Mouse (Mus musculus) MEL (cell line): Measurements from ENCODE around the gene Kcnb1. TPM values are rescaled to one million over a fixed set of nuclear protein-coding genes. Genes with fewer than 3 reads are reported as not detected.

ENCODE experiments used
- DNase-seq: peaks from one replicate; pipeline ENCODE4 v3.0.0; 2011; ENCODE audit warnings: low read depth, low spot score
- H3K27ac ChIP-seq: 2 replicates; pipeline ENCODE4 v1.5.1; 2012; ENCODE audit warnings: low read depth, mild to moderate bottlenecking, control low read depth, low read length, moderate library complexity; ENCODE audit not compliant: control insufficient read depth
- H3K27me3 ChIP-seq, 2 experiments: fragments of 150-350 bp in 1 of 2; sonication (generic) in 1 of 2; 2 replicates each; pipeline ENCODE4 v1.6.1; 2012; ENCODE audit warnings: low read length in 2 of 2, mild to moderate bottlenecking in 2 of 2, improper control_type of control experiment in 1 of 2, moderate library complexity in 1 of 2; ENCODE audit not compliant: insufficient read depth in 2 of 2, control insufficient read depth in 1 of 2
- H3K36me3 ChIP-seq, 2 experiments: 2 replicates each; pipeline ENCODE4 v1.6.1; 2012 to 2014; ENCODE audit warnings: low read length in 2 of 2, improper control_type of control experiment in 1 of 2, inconsistent platforms in 1 of 2, mild to moderate bottlenecking in 1 of 2; ENCODE audit not compliant: insufficient read depth in 2 of 2, control insufficient read depth in 1 of 2
- H3K4me1 ChIP-seq, 2 experiments: fragments of 150-350 bp in 1 of 2; sonication (generic) in 1 of 2; 2 replicates each; pipeline ENCODE4 v1.6.1; 2012; ENCODE audit warnings: low read length in 2 of 2, improper control_type of control experiment in 1 of 2, mild to moderate bottlenecking in 1 of 2; ENCODE audit not compliant: insufficient read depth in 2 of 2, control insufficient read depth in 1 of 2
- H3K4me3 ChIP-seq, 2 experiments: fragments of 150-350 bp in 1 of 2; sonication (generic) in 1 of 2; 2 replicates each; pipeline ENCODE4 v1.5.1; 2012; ENCODE audit warnings: low read depth in 2 of 2, low read length in 2 of 2, mild to moderate bottlenecking in 2 of 2, moderate library complexity in 2 of 2, control low read depth in 1 of 2, improper control_type of control experiment in 1 of 2; ENCODE audit not compliant: control insufficient read depth in 1 of 2, insufficient read depth in 1 of 2
- H3K79me2 ChIP-seq: 2 replicates; pipeline ENCODE4 v1.6.1; 2012; ENCODE audit warnings: mild to moderate bottlenecking, low read length, moderate library complexity; ENCODE audit not compliant: control insufficient read depth, poor library complexity, insufficient read depth
- H3K9ac ChIP-seq: 2 replicates; pipeline ENCODE4 v1.6.1; 2012; ENCODE audit warnings: low read depth, mild to moderate bottlenecking, control low read depth, low read length, moderate library complexity; ENCODE audit not compliant: control insufficient read depth, poor library complexity, severe bottlenecking
- H3K9me3 ChIP-seq: fragments of 150-350 bp; sonication (generic); replicated peaks from 2 replicates; pipeline ENCODE4 v1.6.1; 2012; ENCODE audit warnings: mild to moderate bottlenecking, low read length, improper control_type of control experiment, moderate library complexity; ENCODE audit not compliant: insufficient read depth
- CTCF ChIP-seq, 3 experiments: IDR thresholded peaks in 2 of 3; conservative IDR thresholded peaks in 1 of 3; 2 replicates each; pipeline ENCODE4 v1.5.1; 2011 to 2012; ENCODE audit warnings: low read length in 3 of 3, low read depth in 2 of 3, mild to moderate bottlenecking in 2 of 3, improper control_type of control experiment in 1 of 3, inconsistent platforms in 1 of 3, mixed read lengths in 1 of 3, moderate library complexity in 1 of 3; ENCODE audit not compliant: control insufficient read depth in 1 of 3, insufficient read depth in 1 of 3, poor library complexity in 1 of 3, severe bottlenecking in 1 of 3
- E2F4 ChIP-seq: IDR thresholded peaks from 2 replicates; pipeline ENCODE4 v1.6.1; 2011; ENCODE audit warnings: low read depth, low read length, improper control_type of control experiment, borderline replicate concordance
- EP300 ChIP-seq, 2 experiments: IDR thresholded peaks; 2 replicates each; pipeline ENCODE4 v1.6.1; 2011; ENCODE audit warnings: improper control_type of control experiment in 2 of 2, low read length in 2 of 2, low read depth in 1 of 2, mild to moderate bottlenecking in 1 of 2
- ETS1 ChIP-seq: IDR thresholded peaks from 2 replicates; pipeline ENCODE4 v1.6.1; 2012; ENCODE audit warnings: low read depth, mild to moderate bottlenecking, inconsistent platforms, low read length, improper control_type of control experiment, moderate library complexity
- GATA1 ChIP-seq: IDR thresholded peaks from 2 replicates; pipeline ENCODE4 v1.6.1; 2011; ENCODE audit warnings: low read depth, low read length, improper control_type of control experiment
- HCFC1 ChIP-seq: IDR thresholded peaks from 2 replicates; pipeline ENCODE4 v1.6.1; 2012; ENCODE audit warnings: low read depth, mild to moderate bottlenecking, inconsistent platforms, low read length, improper control_type of control experiment, moderate library complexity
- JUND ChIP-seq: IDR thresholded peaks from 2 replicates; pipeline ENCODE4 v1.6.1; 2011; ENCODE audit warnings: low read depth, mild to moderate bottlenecking, improper control_type of control experiment, low read length
- KAT2A ChIP-seq: conservative IDR thresholded peaks from 2 replicates; pipeline ENCODE4 v1.6.1; 2012; ENCODE audit warnings: low read depth, low read length, improper control_type of control experiment, inconsistent platforms
- MAX ChIP-seq: IDR thresholded peaks from 2 replicates; pipeline ENCODE4 v1.6.1; 2011; ENCODE audit warnings: low read length, improper control_type of control experiment
- MXI1 ChIP-seq: IDR thresholded peaks from 2 replicates; pipeline ENCODE4 v1.6.1; 2011; ENCODE audit warnings: mild to moderate bottlenecking, low read depth, low read length, improper control_type of control experiment
- MYB ChIP-seq: IDR thresholded peaks from 2 replicates; pipeline ENCODE4 v1.6.1; 2011; ENCODE audit warnings: mild to moderate bottlenecking, low read depth, low read length, improper control_type of control experiment
- MYC ChIP-seq: IDR thresholded peaks from 2 replicates; pipeline ENCODE4 v1.6.1; 2011; ENCODE audit warnings: low read depth, mild to moderate bottlenecking, low read length, improper control_type of control experiment, moderate library complexity
- NELFE ChIP-seq: IDR thresholded peaks from 2 replicates; pipeline ENCODE4 v1.6.1; 2011; ENCODE audit warnings: low read depth, low read length, improper control_type of control experiment
- NRF1 ChIP-seq: IDR thresholded peaks from 2 replicates; pipeline ENCODE4 v1.6.1; 2014; ENCODE audit warnings: low read depth, mild to moderate bottlenecking, inconsistent platforms, low read length, improper control_type of control experiment, moderate library complexity; ENCODE audit not compliant: poor library complexity, insufficient read depth, severe bottlenecking
- POLR2A ChIP-seq, 2 experiments: IDR thresholded peaks; 2 replicates each; pipeline ENCODE4 v1.6.1; 2011 to 2012; ENCODE audit warnings: low read length in 2 of 2, mild to moderate bottlenecking in 2 of 2, control low read depth in 1 of 2, improper control_type of control experiment in 1 of 2, low read depth in 1 of 2, moderate library complexity in 1 of 2; ENCODE audit not compliant: control insufficient read depth in 1 of 2, insufficient read depth in 1 of 2, poor library complexity in 1 of 2
- POLR2AphosphoS5 ChIP-seq: IDR thresholded peaks from 2 replicates; pipeline ENCODE4 v1.6.1; 2012; ENCODE audit warnings: low read depth, borderline replicate concordance, mild to moderate bottlenecking, inconsistent platforms, low read length, moderate library complexity, mixed read lengths
- RAD21 ChIP-seq: IDR thresholded peaks from 2 replicates; pipeline ENCODE4 v1.6.1; 2011; ENCODE audit warnings: mild to moderate bottlenecking, low read depth, low read length, improper control_type of control experiment
- SIN3A ChIP-seq: IDR thresholded peaks from 2 replicates; pipeline ENCODE4 v1.6.1; 2012; ENCODE audit warnings: low read length, improper control_type of control experiment, inconsistent platforms
- SMC3 ChIP-seq: IDR thresholded peaks from 2 replicates; pipeline ENCODE4 v1.6.1; 2011; ENCODE audit warnings: low read depth, low read length, improper control_type of control experiment
- TBP ChIP-seq: IDR thresholded peaks from 2 replicates; pipeline ENCODE4 v1.8.0; 2011; ENCODE audit warnings: low read depth, low read length, improper control_type of control experiment
- UBTF ChIP-seq: IDR thresholded peaks from 2 replicates; pipeline ENCODE4 v1.6.1; 2012; ENCODE audit warnings: low read depth, mild to moderate bottlenecking, inconsistent platforms, low read length, improper control_type of control experiment, moderate library complexity, borderline replicate concordance; ENCODE audit not compliant: insufficient read depth
- ZC3H11A ChIP-seq: IDR thresholded peaks from 2 replicates; pipeline ENCODE4 v1.6.1; 2012; ENCODE audit warnings: low read depth, mild to moderate bottlenecking, inconsistent platforms, low read length, improper control_type of control experiment
- ZMIZ1 ChIP-seq: IDR thresholded peaks from 2 replicates; pipeline ENCODE4 v1.6.1; 2012; ENCODE audit warnings: low read depth, mild to moderate bottlenecking, inconsistent platforms, low read length, improper control_type of control experiment, moderate library complexity
- polyA plus RNA-seq, 2 experiments: library from polyadenylated mRNA; stranded (reverse) in 1 of 2; unstranded in 1 of 2; fragments of >175 nt in 1 of 2; fragments of >200 nt in 1 of 2; gene quantifications; 2 replicates each; pipeline versions ENCODE4 v1.2.1 to v1.2.4; 2012; ENCODE audit warnings: low replicate concordance in 2 of 2, low read depth in 1 of 2; ENCODE audit not compliant: insufficient read length in 2 of 2, insufficient read depth in 1 of 2, missing spikeins in 1 of 2
- total RNA-seq: library from RNA; depleted of rRNA; stranded (reverse); fragments of 300-350 nt; gene quantifications from 2 replicates; pipeline ENCODE4 v1.2.3, GENCODE M21; 2012

Kcnb1 gene
- total and polyA plus RNA-seq, 3 experiments: 0.39 to 3.6 TPM; not detected in 1

DNA sequence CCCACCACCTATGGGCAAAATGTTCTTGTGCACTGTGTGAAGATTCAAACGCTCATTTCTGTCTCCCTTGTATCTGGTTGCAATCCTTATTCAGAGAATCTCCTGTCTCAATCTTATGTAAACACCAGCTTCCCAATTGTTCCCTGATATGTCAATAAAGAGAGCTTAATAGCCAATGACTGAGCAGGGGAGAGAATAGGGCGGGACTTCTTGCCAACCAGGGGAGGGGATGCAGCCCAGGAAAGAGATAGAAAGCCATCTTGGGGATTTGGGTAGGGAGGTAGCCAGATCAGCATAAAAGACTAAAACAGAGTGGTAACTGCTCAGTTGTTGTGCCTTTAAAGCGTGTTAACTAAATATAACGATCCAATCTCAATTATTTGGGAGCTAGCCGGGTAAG, 30.8 kb upstream of the Kcnb1 start:
- Histone ChIP-seq H3K4me1 (no peaks in the 10 kb centered on the region), H3K79me2 (no peaks in the 10 kb centered on the region; the same call in 1 of the 2 replicates), H3K9ac (peak overlapping the region; percentile 79), H3K27ac (peak overlapping the region; percentile 52), H3K9me3 (no peaks in the 10 kb centered on the region), H3K36me3 (no peaks in the 10 kb centered on the region), H3K4me3 (peak overlapping the region; percentile 74 to 75), H3K27me3 (no peaks in the 10 kb centered on the region)
- peak; percentile 82 for DNase-seq
- TF ChIP-seq GATA1 (0 out of 2 replicates have a peak, but pooled peaks have one; percentile 24), MXI1 (no peak), ETS1 (no peak), NELFE (0 out of 2 replicates have a peak, but pooled peaks have one; percentile 56), E2F4 (no peak), RAD21 (no peak), MAX (no peak), ZC3H11A (no peak), NRF1 (0 out of 2 replicates have a peak, but pooled peaks have one; percentile 14), ZMIZ1 (0 out of 2 replicates have a peak, but pooled peaks have one; percentile 34), POLR2A (IDR thresholded peaks at IDR 0.05; ENCODE audit: control insufficient read depth in 1 of 2, insufficient read depth in 1 of 2, low read depth in 1 of 2, low read length in 2 of 2, poor library complexity in 1 of 2) (peak in 1 of 2 experiments; percentile 41; a peak in 1 of 4 replicates), TBP (no peak)

DNA sequence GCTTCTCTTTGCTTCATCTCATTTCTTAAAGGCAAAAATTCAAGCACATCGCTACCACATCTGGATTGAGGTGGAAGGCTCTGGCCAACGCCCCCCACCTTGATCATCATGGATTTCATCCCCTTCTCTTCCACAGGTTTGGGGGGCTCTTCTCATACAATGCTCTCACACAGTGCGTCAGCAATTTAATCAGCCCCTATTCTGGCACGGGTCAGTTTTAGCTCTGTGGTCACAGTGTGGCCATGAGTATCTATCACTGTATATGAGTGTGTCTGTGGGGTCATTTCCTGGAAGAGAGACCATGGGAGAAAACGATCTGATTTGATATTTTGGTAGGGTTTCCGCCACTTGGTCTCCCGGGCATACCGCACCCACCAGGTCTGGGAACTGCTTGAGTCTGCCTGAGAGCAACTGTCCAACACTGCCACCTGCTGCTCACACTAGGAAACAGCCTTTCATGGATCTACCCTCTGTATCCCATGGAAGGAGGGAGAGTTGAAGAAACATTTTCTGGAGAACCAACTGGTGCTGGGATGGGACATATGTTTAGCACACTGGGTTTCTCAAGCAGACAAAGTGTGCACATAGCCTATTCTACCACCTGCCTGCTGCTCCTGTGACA, 29.3 kb upstream of the Kcnb1 start:
- H3K9ac ChIP-seq: no peak overlapping the region
- TF ChIP-seq SIN3A (peak; percentile 38; the same call in 1 of the 2 replicates), MYC (0 out of 2 replicates have a peak, but pooled peaks have one; percentile 24), POLR2A (IDR thresholded peaks at IDR 0.05; ENCODE audit: control insufficient read depth in 1 of 2, insufficient read depth in 1 of 2, low read depth in 1 of 2, low read length in 2 of 2, poor library complexity in 1 of 2) (no peak), HCFC1 (0 out of 2 replicates have a peak, but pooled peaks have one; percentile 22), UBTF (no peak), EP300 (IDR thresholded peaks at IDR 0.05; ENCODE audit: low read depth in 1 of 2, low read length in 2 of 2) (no peak), MYB (no peak), KAT2A (no peak), CTCF (IDR thresholded peaks at IDR 0.05 in 2 of 3, conservative IDR thresholded peaks at IDR 0.05 in 1 of 3; ENCODE audit: control insufficient read depth in 1 of 3, insufficient read depth in 1 of 3, low read depth in 2 of 3, low read length in 3 of 3, poor library complexity in 1 of 3, severe bottlenecking in 1 of 3) (peak; percentile 91 to 97 (median 93)), RAD21 (peak; percentile 89), ZC3H11A (peak; percentile 89), SMC3 (peak; percentile 93), POLR2AphosphoS5 (no peak), JUND (0 out of 2 replicates have a peak, but pooled peaks have one; percentile 28)
- peak; percentile 85 for DNase-seq

More for the DNA sequence above, 29.3 kb upstream of the Kcnb1 start:
- Histone ChIP-seq H3K4me3 (no peak overlapping the region), H3K9me3 (no peaks in the 10 kb centered on the region), H3K36me3 (no peaks in the 10 kb centered on the region), H3K27me3 (no peaks in the 10 kb centered on the region), H3K79me2 (no peaks in the 10 kb centered on the region; the same call in 1 of the 2 replicates), H3K27ac (no peak overlapping the region), H3K4me1 (no peaks in the 10 kb centered on the region)
